Mouse (Mus musculus) gastrocnemius, adult 8-10 months (tissue): ENCODE data around the gene Zzz3. TPM values are rescaled to one million over a fixed set of nuclear protein-coding genes. Genes with fewer than 3 reads are reported as not detected.

Experiments
- DNase-seq, 2 experiments: peaks; one replicate each; pipeline ENCODE4 v3.0.0; 2022; ENCODE audit warnings: low spot score in 2 of 2
- total RNA-seq, 4 experiments: library from RNA; stranded (reverse); gene quantifications; 2 replicates each; pipeline ENCODE4 v1.2.4; 2022

Zzz3 gene
- 10 to 100 TPM; 14.1 to 19.3 (median 14.8) TPM for total RNA-seq

DNA sequence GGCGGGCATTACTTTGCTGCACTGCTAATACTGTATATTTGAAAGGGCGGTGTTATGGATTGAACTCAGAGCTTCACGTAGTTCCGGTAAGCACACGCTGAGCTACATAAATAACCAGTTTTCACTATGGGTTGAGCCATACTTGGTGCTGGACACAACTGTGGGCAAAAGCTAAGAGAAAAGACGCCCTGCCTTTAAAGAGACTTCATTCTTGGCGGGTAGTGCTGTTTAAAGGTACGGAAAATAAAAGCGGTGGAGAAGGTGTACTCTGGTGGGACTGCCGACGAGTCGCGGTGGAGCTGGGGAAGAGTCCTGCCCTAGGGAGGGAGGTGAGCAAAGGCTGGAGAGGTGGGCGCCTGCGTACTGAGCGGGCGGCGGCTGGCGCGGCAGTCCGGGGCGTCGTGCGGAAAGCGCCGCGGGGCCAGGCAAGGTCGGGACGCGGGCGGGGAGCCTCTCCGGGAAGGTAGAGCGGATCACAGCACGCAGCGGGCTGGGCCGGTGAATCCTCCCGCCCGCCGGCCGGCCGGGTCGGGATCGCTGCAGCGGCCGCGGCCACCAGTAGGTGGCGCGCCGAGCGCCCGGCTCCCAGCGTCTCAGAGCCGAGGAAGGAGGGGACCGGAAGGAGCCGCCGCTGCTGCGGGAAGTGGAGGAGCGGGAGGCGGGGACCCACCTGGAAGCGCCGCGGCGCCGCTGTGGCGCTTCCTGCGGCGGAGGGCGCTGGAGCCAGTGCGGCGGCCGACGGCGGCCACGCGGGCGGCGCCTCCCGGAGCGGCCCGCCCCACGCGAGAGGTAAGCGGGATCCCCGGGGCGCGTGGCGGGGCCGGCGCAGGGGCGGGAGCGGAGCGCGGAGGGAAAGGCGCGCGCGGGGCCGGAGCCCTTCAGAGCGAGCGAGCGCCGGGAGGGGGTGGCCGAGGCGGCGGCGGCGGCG is at the start of gene Zzz3:
Zzz3 (plus strand) TSS at position 124 of the 928 bp plus-strand sequence.
- DNase-seq: peak; percentile 77 to 85

DNA sequence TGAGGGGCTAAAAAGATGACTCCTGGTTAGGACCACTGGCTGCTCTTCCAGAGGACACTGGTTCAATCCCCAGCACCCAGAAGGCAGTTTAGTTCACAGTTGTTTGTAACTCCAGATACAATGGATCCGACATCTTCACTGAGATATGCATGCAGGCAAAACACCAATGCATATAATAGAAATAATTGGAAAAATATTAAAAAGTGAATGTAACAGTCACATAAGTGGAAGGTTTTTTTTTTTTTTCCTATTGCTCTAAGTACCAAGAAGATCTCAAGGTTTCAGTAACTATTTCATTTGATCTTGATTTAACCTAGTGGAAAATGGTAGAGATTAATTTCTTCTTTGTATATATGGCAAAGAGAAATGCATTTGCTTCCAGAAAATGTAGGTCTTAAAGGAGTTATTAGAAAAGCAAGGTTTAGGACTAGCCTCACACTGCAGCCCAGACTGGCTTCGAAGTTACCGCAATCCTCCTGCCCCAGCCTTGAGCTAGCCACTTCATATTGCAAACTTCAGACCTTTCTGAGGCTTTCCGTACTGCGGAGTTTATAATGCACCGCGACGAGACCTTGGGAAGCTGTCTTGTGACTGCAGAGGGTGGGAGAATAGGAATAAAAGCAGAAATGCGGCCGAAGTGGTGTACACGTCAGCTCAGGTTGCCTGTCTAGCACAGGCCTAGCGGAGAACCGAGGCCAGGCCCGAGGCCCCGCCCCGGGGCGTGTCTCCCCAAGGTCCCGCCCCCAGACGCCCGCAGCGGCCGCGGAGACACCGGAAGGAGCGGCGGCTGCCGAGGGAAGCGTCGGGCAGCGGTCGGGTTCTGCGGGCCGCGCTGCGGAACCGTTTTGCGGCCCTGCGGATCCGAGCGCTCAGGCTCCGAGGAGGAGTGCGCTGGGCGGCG is 49.3 kb upstream of the Zzz3 start, which contains the start of gene Usp33:
Usp33 (plus strand) TSS at position 747 of the 901 bp plus-strand sequence.
- peak; percentile 92 for DNase-seq

GRCm38 (mm10) chr3:152346633-152347141 is 48.6 kb upstream of the Zzz3 start:
- DNase-seq: peak; percentile 41 to 50

- DNase-seq: no peak
Measured at GRCm38 (mm10) chr3:152347227-152347626, 48.0 kb upstream of the Zzz3 start.

DNA sequence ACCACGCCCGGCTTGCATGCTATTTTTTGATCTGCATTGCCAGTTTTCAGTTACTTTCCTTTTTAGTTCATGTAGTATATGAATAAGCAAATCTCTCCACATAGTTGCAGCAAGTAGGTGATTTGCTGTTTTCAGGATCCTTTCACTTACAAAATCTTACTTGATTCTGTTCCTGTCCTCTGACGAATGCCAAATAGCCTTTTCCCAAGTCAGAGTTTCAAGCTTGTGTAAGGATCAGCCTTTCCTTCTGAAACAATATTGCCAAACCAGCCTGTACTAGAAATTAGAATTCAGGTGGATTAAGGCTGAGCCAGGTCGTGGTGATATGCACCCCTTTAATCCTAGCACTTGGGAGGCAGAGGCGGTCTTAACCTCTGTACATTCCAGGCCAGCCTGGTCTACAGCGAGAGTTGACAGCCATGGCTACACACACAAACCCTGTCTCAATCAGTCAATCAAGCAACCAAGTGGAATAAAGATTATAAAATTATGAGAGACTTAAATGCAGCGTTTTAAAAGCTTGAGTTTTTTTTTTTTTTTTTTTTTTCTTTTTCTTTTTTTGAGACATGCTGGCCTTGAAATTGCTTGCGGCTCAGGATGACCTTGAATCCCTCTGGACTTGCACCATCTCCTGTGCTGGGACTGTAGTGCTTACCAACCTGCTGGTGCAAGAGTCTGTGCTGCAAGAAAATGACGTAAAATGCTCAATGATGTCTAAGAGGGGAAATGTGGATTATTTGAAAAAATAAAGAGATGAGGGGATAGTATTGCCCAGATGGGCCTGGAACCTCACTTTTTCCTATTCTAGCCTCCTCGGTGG is 47.1 kb upstream of the Zzz3 start:
- no peak for DNase-seq

DNA sequence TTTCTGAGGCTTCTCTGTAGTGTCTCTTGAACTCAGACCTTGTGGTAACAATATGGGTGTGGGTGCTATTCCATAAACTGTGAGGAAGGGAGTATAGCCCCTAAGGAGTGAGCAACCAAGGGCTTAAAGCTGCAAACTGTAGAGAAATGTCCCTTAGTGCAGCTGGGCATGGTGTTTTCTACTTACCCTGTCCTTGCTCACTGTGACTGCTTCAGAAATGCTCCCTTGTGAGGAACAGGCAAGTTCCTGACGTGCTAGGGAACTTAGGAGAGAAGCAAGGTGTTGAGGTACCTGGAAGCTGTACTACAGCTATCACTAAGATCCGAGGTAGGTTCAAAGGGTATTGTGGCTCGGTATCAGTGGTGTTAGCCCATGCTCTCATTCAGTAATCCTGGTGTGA is 44.8 kb upstream of the Zzz3 start:
- no peak for DNase-seq

DNA sequence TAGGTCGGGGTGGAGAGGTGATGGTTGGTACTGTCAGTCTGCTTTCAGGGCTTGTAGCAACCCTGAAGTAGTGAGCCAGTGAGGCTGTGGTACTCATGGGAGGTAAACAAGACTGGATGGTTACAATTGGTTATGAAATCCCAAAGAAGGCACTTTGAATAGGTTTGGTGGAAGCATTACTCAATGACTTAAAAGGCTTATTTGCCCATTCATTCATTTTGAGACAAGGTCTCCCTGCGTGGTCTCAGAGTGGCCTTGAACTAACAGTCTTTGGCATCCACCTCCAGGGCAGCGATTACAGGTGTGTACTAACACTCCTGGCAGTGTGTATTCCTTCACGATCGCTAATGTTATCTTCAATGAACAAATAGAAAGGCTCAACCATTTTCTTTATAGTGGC is 44.3 kb upstream of the Zzz3 start:
- DNase-seq: no peak

DNA sequence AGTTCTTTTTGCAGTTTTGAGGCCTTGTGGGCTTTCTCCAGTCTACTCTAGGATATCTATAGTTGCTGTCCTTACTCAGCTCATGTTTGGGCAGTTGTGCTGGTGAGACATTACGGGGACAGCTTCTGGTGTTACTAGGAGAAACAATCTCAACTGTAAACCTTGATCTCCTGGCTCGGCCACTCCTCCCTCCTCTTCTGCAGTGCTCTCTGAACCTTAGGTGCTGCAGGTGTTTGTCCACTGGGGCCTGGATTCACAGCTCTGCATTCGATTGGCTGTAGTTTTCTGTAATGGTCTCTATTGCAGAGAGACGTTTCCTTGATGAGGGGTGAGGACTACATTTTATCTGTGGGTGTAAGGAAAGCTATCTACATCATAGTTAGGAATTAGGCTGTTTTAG is 43.0 kb upstream of the Zzz3 start:
- DNase-seq: no peak

DNA sequence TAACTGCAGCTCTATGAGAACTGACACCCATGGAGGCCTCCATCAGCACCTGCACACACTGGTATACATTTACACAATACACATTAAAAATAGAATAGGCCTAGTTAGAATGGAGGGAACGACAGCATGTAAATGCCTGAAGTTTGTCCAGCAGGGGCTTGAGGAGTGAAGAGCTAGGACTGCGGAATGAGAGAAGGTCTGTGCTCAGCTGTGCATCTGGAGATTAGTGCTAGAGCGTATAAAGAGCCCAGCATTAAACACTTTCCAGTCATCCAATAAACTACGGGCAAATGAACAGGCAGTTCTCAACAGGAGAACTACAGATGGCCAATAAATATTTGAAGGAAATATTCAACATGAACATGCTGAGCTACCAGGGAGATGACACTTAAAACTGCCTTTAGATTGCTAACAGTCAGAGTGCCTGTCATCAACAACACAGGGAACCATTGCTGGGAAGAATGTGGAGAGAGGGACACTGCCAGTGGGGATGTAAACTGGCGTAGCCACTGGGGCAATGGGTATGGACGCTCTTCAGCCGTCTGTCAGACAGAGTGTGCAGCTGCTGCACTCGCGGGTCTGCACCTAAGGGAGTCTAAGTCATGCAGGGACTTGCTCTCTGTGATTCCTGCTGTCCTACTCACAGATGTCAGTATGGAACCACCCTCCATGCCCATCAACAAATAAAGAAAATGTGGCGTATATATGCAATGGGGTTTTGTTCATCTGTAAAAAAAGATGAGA is 41.7 kb upstream of the Zzz3 start:
- DNase-seq: no peak

- no peak for DNase-seq
Measured at GRCm38 (mm10) chr3:152355361-152355760, 39.9 kb upstream of the Zzz3 start.

DNA sequence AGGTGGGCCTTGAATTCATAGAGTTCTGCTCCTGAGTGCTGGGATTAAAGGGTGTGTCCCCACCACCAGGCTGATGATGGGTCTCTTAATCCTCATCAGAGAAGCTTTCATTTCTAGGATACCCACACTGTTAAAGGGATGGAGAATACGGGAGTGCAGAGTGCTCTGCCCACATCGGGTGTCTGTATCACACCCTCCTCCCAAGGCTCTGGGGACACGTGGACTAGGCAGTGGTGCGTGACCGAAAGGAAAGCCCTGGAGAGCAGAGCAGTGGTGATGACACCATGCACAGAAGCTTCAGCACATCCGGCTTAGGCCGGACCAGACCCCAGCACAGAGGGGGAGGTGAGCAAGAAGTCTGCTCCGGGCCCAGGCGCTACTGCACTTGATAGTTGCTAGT is 38.5 kb upstream of the Zzz3 start:
- no peak for DNase-seq

- peak in 1 of 2 experiments; percentile 33 for DNase-seq
Measured at GRCm38 (mm10) chr3:152359151-152359550, 36.1 kb upstream of the Zzz3 start.

DNA sequence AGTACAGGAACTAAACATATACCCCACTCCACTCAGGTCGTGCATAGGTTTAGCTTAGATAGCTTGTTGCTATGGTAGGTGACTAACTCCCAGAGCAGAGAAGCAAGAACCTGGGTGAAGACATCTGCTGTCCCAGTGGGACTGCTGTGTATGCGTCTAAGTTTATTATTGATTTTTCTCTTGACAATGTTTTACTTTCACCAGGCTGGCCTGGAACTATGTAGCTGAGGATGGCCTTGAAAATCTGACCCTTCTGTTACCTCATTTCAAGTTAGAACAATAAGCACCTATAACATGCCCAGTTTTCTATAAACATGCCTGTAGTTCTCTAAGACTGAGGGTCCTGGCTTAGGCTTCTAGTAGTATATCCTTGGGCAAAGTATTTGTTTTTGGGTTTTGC is 31.1 kb upstream of the Zzz3 start:
- DNase-seq: no peak

DNA sequence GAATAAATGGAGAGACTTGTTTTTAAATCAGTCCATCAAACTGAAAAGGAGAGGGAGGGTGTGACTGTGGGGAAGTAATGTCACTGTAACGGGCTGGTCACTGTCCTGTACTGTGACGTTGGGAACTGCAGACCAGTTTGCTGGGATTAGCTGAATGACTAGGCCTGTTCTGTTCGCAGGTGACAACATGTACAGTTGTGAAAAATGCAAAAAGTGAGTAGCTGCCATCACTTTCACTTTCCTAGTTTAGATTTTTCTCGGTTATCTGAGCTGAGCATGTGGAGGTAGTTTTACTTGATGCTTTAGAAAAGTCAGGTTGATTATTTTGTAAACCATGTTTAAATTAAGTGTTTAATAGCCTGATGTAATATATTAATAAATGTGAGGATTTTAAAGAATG is 19.2 kb upstream of the Zzz3 start:
- DNase-seq: no peak

DNA sequence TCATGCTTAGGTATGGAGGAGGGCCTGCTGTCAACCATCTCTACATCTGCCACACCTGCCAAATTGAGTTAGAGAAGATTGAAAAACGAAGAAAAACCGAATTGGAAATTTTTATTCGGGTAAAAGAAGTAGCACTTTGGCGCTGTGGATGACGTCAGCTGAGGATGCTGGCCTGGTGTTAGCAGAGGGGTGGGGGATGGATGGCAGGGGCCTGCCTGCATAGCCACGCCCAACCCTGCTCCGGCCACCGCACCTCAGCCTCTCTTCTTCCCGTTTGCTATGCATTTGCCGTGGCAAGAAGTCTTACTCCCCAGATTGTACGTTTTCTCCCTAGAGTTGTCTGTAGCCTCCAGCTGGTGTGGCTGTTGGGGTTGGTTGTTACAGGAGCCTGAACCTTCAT is 11.2 kb upstream of the Zzz3 start:
- DNase-seq: no peak

DNA sequence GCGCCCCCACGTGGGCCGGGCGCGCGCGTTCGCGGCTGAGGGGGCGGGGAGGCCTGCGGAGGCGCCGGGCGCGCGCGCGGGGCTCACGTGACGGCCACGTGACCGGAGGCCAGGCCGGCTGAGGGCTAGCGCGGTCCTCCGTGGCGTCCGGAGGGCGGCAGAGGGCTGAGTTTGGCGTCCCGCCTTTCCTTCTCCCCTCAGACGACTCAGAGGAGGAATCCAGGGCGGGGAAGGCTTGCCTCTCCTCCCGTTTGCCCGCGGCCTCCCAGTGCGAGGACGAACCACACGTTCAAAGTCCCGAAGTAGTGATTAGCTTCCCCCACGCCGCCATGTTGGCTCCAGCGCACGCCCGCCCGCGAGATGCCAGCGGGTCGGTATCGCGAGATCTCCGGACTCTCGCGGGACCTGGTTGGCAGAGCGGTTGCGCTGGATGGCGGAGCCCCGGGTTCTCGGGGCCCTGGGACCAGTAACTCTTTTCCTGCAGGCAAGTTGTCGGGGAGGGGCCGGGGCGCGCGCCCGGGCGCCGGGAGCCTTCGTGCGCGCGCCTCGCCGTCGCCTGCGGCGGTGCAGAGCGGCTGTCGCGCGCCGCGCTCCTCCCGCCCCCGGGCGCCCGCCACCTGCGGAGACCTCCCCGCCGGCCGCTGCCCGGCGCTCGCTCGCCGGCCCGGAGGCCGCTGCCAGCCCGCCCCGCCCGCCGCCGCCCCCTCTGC is 1.2 kb downstream of the Zzz3 start:
- peak; percentile 95 to 96 for DNase-seq

- no peak for DNase-seq
Measured at GRCm38 (mm10) chr3:152396988-152397314, 1.7 kb downstream of the Zzz3 start.

DNA sequence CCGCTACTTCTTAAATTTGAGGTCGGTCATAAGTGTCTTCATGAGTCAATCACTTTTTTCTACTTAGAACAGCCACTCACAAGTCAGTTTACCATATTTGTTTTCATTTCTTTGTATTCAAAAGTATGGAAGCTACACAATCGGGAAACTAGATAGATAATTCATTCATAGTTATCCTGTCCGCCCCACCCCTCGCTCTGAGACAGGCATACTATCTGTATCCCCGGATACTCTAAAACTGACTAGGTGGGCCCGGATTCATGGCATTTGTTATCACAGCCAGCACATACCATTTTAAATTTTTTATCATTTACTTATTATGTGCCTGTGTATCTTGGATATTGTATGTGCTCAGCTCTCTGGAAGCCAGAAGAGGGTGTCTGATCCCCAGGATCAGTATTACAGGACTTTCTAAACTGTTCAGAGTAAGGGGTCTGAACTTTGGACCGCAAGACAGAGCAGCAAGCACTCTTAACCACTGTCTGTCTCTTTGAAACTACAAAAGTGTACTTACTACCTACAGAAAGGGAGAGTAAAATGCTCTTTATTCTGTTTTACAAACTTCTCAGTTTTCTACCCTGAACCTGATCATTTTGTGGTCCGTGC is 2.2 kb downstream of the Zzz3 start:
- DNase-seq: no peak

- DNase-seq: no peak
Measured at GRCm38 (mm10) chr3:152400441-152400840, 5.2 kb downstream of the Zzz3 start.
